8 mouse cellular contexts compared by ENCODE assay signal in genomic region chr19:12463722-12464035, GRCm38 (mm10). TPM values are rescaled to one million over a fixed set of nuclear protein-coding genes. Genes with fewer than 3 reads are reported as not detected.
A peak's percentile ranks its signal among the peaks of the same experiment; 100 is the strongest.
DNase-seq lines count a peak whose midpoint lies in the region; ATAC-seq and TF ChIP-seq lines count a peak whose summit lies in the region.

No protein-coding gene starts in this region.

- TF ChIP-seq CTCF in kidney, postnatal 0 days (IDR thresholded peaks at IDR 0.05; ENCODE audit: low read depth): no peak

- 48% methylated on average over 1 of the region's 1 CpGs for WGBS in kidney, postnatal 0 days

- DNase-seq in kidney, postnatal 0 days (ENCODE audit: low spot score): peak; percentile 58
- no peak for DNase-seq in kidney, adult 18-20 months
- peak; percentile 33 for DNase-seq in ES-CJ7 (ENCODE audit: low read depth, low spot score)
- DNase-seq in embryo, embryonic 10.5 days (ENCODE audit: low spot score): peak; percentile 33
- peak; percentile 82 for DNase-seq in lung, postnatal 25 days (ENCODE audit: low spot score)
- no peak for DNase-seq in right cerebral cortex, postnatal 25 days
- DNase-seq in layer of hippocampus, adult 9-11 months: no peak
- no peak for DNase-seq in right cerebral cortex, adult 18-20 months

- no peak for ATAC-seq in kidney, postnatal 0 days (replicated peaks; ENCODE audit: low FRiP score, low read depth)

- H3K4me1 ChIP-seq in kidney, postnatal 0 days (replicated peaks; ENCODE audit: insufficient read depth, low read length): no peaks in the 10 kb centered on the region

- H3K27ac ChIP-seq in kidney, postnatal 0 days: no peak overlapping the region

- H3K9me3 ChIP-seq in kidney, postnatal 0 days (replicated peaks; ENCODE audit: low read length): no peaks in the 10 kb centered on the region

- no peak overlapping the region for H3K4me2 ChIP-seq in kidney, postnatal 0 days (ENCODE audit: low read length)

- no peaks in the 10 kb centered on the region for H3K36me3 ChIP-seq in kidney, postnatal 0 days (ENCODE audit: insufficient read depth, low read length)

- H3K4me3 ChIP-seq in kidney, postnatal 0 days (replicated peaks; ENCODE audit: low read depth, low read length): no peak overlapping the region

- H3K27me3 ChIP-seq in kidney, postnatal 0 days (ENCODE audit: insufficient read depth, low read length): no peaks in the 10 kb centered on the region

- no peak overlapping the region for H3K9ac ChIP-seq in kidney, postnatal 0 days (ENCODE audit: low read depth, low read length)

RNA-seq across cellular contexts. Expression of gene Mpeg1, which starts 3.1 kb away (rescaled TPM):
- 0.56 and 0.74 TPM in 2 replicates for polyA plus RNA-seq in kidney, postnatal 0 days (2015; fragmentation: Nextera tagmentation; extraction: Ambion mirVana)

RNA-seq across cellular contexts. Expression of gene Pfpl, which starts 36.0 kb away (rescaled TPM):
- polyA plus RNA-seq in kidney, postnatal 0 days (2015; fragmentation: Nextera tagmentation; extraction: Ambion mirVana): not detected in 2 replicates

RNA-seq across cellular contexts. Expression of gene Dtx4, which starts 37.6 kb away (rescaled TPM):
- 5.0 and 5.6 TPM in 2 replicates for polyA plus RNA-seq in kidney, postnatal 0 days (2015; fragmentation: Nextera tagmentation; extraction: Ambion mirVana)

RNA-seq across cellular contexts. Expression of gene Olfr1441, which starts 46.4 kb away (rescaled TPM):
- polyA plus RNA-seq in kidney, postnatal 0 days (2015; fragmentation: Nextera tagmentation; extraction: Ambion mirVana): not detected in 2 replicates

Comparison
In these comparisons a context has a peak if more than half of its experiments do, and no peak if none do; other contexts are left out.
1. DNase-seq: peak in kidney, postnatal 0 days (single experiment), ES-CJ7 (single experiment), embryo, embryonic 10.5 days (single experiment) and lung, postnatal 25 days (single experiment); none in kidney, adult 18-20 months (single experiment), right cerebral cortex, postnatal 25 days (single experiment), layer of hippocampus, adult 9-11 months (single experiment) and right cerebral cortex, adult 18-20 months (single experiment).